Mouse (Mus musculus) cortical plate, adult 2 months (tissue): ENCODE measurements around the gene Retreg3.

Experiments
- CTCF ChIP-seq: fragments of 200-500 bp; IDR thresholded peaks from 2 replicates; pipeline ENCODE4 v1.5.1; 2011; ENCODE audit warnings: mild to moderate bottlenecking, control low read depth, low read length; ENCODE audit not compliant: insufficient read depth; ENCODE audit errors: extremely low read depth
- POLR2A ChIP-seq: fragments of 200-500 bp; IDR thresholded peaks from 2 replicates; pipeline ENCODE4 v1.6.1; 2011; ENCODE audit warnings: mild to moderate bottlenecking, low read length, control low read depth; ENCODE audit not compliant: insufficient read depth; ENCODE audit errors: extremely low read depth

GRCm38 (mm10) chr11:101086323-101086674 is 33.4 kb downstream of the Retreg3 start:
- no peak for TF ChIP-seq CTCF
- TF ChIP-seq POLR2A, result no peak
